Mouse (Mus musculus) embryonic facial prominence, embryonic 13.5 days (tissue): ENCODE measurements around the gene Katna1. TPM values are rescaled to one million over a fixed set of nuclear protein-coding genes. Genes with fewer than 3 reads are reported as not detected.
A peak's percentile ranks its signal among the peaks of the same experiment; 100 is the strongest.

Source experiments
- ATAC-seq: fragments of 200-750 bp; cut with Nextera tagmentation; 2 replicates; pipeline ENCODE4 v1.8.0; 2017; ENCODE audit warnings: low read depth; ENCODE audit not compliant: insufficient number of reproducible peaks, insufficient read depth, low FRiP score, low TSS enrichment
- H3K27ac ChIP-seq: fragments of 300-500 bp; sonication (generic); 2 replicates; pipeline ENCODE4 v1.5.1; 2015; ENCODE audit warnings: moderate library complexity, mild to moderate bottlenecking, inconsistent platforms
- H3K27me3 ChIP-seq: fragments of 300-500 bp; sonication (generic); 2 replicates; pipeline ENCODE4 v1.6.1; 2015; ENCODE audit warnings: mild to moderate bottlenecking, inconsistent platforms
- H3K36me3 ChIP-seq: fragments of 300-500 bp; sonication (generic); 2 replicates; pipeline ENCODE4 v1.6.1; 2015; ENCODE audit warnings: mild to moderate bottlenecking, inconsistent platforms
- H3K4me1 ChIP-seq: fragments of 300-500 bp; sonication (generic); 2 replicates; pipeline ENCODE4 v1.6.1; 2015; ENCODE audit warnings: inconsistent platforms
- H3K4me2 ChIP-seq: fragments of 300-500 bp; sonication (generic); 2 replicates; pipeline ENCODE4 v1.6.1; 2015; ENCODE audit warnings: moderate library complexity, mild to moderate bottlenecking, inconsistent platforms
- H3K4me3 ChIP-seq: fragments of 300-500 bp; sonication (generic); 2 replicates; pipeline ENCODE4 v1.5.1; 2015; ENCODE audit warnings: mild to moderate bottlenecking, inconsistent platforms
- H3K9ac ChIP-seq: fragments of 300-500 bp; sonication (generic); 2 replicates; pipeline ENCODE4 v1.6.1; 2015; ENCODE audit warnings: mild to moderate bottlenecking, inconsistent platforms
- H3K9me3 ChIP-seq: fragments of 300-500 bp; sonication (generic); 2 replicates; pipeline ENCODE4 v1.6.1; 2016; ENCODE audit warnings: inconsistent platforms
- WGBS: fragments of 180-500 bp; shearing (Covaris S2); methylation state at CpG from one replicate; pipeline ENCODE4 v1.1.7; 2015; ENCODE audit warnings: mixed read lengths; 5-methylcytosine and 5-hydroxymethylcytosine counted together
- polyA plus RNA-seq: library from polyadenylated mRNA; unstranded; fragments of >200 nt; fragmentation: Nextera tagmentation; extraction: Ambion mirVana; gene quantifications from 2 replicates; pipeline ENCODE4 v1.2.1, GENCODE M21; 2015

Gene Katna1
- 62.4 and 66.4 TPM in 2 replicates for polyA plus RNA-seq

DNA sequence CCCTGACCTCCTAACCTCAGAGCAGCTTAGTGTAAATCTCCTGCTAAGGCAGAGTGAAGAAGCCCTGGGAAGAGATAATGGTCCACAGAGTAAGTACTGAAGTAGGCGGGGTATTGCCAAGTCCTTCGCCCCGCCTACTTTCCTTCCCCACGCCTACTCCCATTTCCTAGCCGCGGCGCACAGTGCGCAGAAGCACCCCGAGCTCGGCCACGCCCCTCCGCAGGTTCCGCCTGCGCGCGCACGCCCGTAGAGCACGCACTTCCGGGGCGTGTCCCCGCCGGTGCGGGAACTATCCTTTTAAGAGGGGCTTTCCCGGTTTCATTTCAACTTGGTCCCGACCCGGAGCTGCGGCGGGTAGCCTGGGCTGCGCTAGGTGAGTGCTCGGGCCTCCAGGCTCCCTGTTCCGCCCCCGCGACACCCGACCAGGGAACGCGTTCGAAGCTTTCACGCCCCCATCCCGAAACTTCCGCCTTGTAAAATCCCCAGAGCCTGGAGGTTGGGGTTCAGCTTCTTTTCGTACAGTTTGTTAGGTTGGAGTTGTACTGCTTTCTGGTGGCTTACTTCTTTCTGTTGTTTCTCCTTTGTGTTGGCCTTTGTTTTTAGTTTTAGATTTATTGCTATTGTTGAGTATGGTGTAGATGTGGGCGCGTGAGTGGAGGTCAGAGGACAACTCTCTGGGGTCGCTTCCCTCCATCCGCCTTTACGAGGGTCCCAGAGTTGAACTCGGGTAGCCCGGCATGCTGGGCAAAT lies at the start of gene Katna1:
Katna1 (plus strand) TSS at position 250 of the 750 bp plus-strand sequence.
- peak within 1 kb of the TSS; percentile 81 for H3K27ac ChIP-seq
- H3K27me3 ChIP-seq, result no peaks in the 10 kb centered on the region
- no peaks in the 10 kb centered on the region for H3K36me3 ChIP-seq
- peaks cover 7% of the 10 kb centered on the region for H3K4me1 ChIP-seq
- H3K4me2 ChIP-seq, result peak within 1 kb of the TSS; percentile 81
- peak within 1 kb of the TSS; percentile 85 for H3K9ac ChIP-seq
- under 1% methylated on average over 49 of the region's 49 CpGs for WGBS
- H3K4me3 ChIP-seq, result peak within 1 kb of the TSS; percentile 82
- H3K9me3 ChIP-seq, result no peaks in the 10 kb centered on the region
- peak; percentile 97 for ATAC-seq

DNA sequence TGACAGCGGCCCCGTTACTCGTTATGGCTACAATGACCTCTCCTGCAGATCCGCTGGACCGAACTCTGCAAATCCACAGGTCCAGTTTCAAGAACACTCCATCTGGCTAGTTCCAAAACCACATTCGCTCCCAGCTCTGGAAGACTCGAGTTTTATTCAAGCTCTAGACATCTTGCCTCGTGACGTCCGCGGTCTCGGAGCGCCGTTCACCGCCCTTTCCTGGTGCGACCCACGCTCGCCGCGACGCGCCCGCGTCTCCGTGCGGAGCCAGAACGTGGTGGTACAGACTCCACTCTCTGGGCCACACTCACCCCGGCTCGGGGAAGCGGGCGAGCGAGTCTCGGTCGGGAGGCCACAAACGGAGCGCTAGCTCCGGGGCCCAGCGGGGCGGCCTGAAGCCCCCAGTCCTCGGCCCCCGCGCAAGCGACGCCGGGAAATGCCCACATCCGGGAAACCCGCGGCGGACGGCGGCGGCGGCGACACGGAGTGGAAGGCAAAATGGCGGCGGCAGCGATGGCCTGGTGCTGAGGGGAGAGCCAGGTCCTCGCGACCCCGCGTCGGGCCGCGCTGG lies 45.0 kb upstream of the Katna1 start, which contains the start of the genes Pcmt1 and Lats1:
Pcmt1 (minus strand) TSS at position 406 of the 571 bp plus-strand sequence.
Lats1 (plus strand) TSS at position 484 of the 571 bp plus-strand sequence.
- under 1% methylated on average over 60 of the region's 65 CpGs for WGBS
- Histone ChIP-seq H3K9me3 (no peaks in the 10 kb centered on the region), H3K4me3 (peak within 1 kb of the TSS; percentile 99), H3K9ac (peak within 1 kb of the TSS; percentile 100), H3K4me1 (peaks cover 32% of the 10 kb centered on the region), H3K27ac (peak within 1 kb of the TSS; percentile 96), H3K27me3 (no peaks in the 10 kb centered on the region), H3K36me3 (peaks cover 35% of the 10 kb centered on the region), H3K4me2 (peak within 1 kb of the TSS; percentile 68)
- peak; percentile 82 for ATAC-seq

GRCm38 (mm10) chr10:7681343-7682025 lies 44.3 kb upstream of the Katna1 start:
- H3K4me2 ChIP-seq, result peak overlapping the region; percentile 68
- under 1% methylated on average over 49 of the region's 64 CpGs for WGBS
- peaks cover 29% of the 10 kb centered on the region for H3K36me3 ChIP-seq
- ATAC-seq, result peak; percentile 82
- peaks cover 32% of the 10 kb centered on the region for H3K4me1 ChIP-seq
- no peaks in the 10 kb centered on the region for H3K27me3 ChIP-seq
- peak overlapping the region; percentile 99 for H3K4me3 ChIP-seq
- no peaks in the 10 kb centered on the region for H3K9me3 ChIP-seq
- peak overlapping the region; percentile 96 for H3K27ac ChIP-seq
- peak overlapping the region; percentile 100 for H3K9ac ChIP-seq

DNA sequence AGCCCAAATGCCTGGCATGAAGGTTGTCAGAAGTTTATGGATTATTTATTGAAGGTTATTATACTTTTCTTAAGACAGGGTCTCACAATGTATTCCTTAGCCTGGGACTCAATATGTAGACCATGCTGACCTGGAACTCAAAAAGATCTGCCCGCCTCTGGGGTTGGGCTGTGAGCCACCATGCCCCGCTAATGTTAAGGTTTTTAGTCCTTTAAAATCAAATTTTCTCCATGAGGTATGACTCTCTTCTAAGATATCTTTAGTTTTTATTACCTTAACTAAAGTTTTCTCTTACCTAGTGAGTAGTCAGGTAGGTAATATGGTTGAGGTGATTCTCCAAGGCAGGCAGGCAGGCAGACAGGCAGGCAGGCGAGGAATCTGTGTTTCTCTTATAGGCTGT lies 43.6 kb upstream of the Katna1 start:
- Histone ChIP-seq H3K4me2 (peak overlapping the region; percentile 68), H3K9ac (peak overlapping the region; percentile 100), H3K36me3 (peaks cover 25% of the 10 kb centered on the region), H3K27me3 (no peaks in the 10 kb centered on the region), H3K4me3 (peak overlapping the region; percentile 99), H3K9me3 (no peaks in the 10 kb centered on the region), H3K27ac (0 out of 2 replicates have a peak overlapping the region, but pooled peaks have one; percentile 96), H3K4me1 (peaks cover 32% of the 10 kb centered on the region)
- ATAC-seq, result no peak
- 55% methylated on average over 3 of the region's 3 CpGs for WGBS

GRCm38 (mm10) chr10:7686902-7687301 lies 38.9 kb upstream of the Katna1 start:
- Histone ChIP-seq H3K9me3 (no peaks in the 10 kb centered on the region), H3K4me1 (peaks cover 20% of the 10 kb centered on the region), H3K9ac (no peak overlapping the region), H3K27ac (no peak overlapping the region), H3K36me3 (peaks cover 12% of the 10 kb centered on the region), H3K4me2 (no peak overlapping the region), H3K4me3 (no peak overlapping the region), H3K27me3 (no peaks in the 10 kb centered on the region)
- no peak for ATAC-seq
- WGBS, result 94% methylated on average over 6 of the region's 6 CpGs

GRCm38 (mm10) chr10:7695286-7695685 lies 30.5 kb upstream of the Katna1 start:
- H3K4me3 ChIP-seq, result no peak overlapping the region
- H3K9me3 ChIP-seq, result no peaks in the 10 kb centered on the region
- H3K9ac ChIP-seq, result no peak overlapping the region
- no peaks in the 10 kb centered on the region for H3K27me3 ChIP-seq
- no peak for ATAC-seq
- H3K4me2 ChIP-seq, result no peak overlapping the region
- H3K4me1 ChIP-seq, result no peaks in the 10 kb centered on the region
- H3K27ac ChIP-seq, result no peak overlapping the region
- peaks cover 82% of the 10 kb centered on the region for H3K36me3 ChIP-seq

DNA sequence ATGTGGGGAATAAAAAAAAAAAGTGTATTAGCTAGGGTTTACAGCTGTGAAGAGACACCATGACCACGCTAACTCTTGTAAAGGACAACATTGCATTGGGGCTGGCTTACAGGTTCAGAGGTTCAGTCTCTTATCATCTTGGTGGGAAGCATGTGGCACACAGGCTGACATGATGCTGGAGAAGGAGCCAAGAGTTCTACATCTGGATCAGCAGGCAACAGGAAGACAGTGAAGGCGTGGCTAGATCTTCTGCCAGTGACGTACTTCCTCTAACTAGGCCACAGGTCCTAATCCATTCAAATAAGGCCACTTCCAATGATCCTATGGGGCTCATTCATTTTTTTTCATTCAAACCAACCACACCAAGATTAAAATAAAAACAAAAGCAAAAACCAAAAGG lies 25.7 kb upstream of the Katna1 start:
- Histone ChIP-seq H3K4me3 (no peak overlapping the region), H3K27me3 (no peaks in the 10 kb centered on the region), H3K9me3 (no peaks in the 10 kb centered on the region), H3K27ac (no peak overlapping the region), H3K36me3 (peaks cover 90% of the 10 kb centered on the region), H3K4me2 (no peak overlapping the region), H3K9ac (no peak overlapping the region), H3K4me1 (no peaks in the 10 kb centered on the region)
- WGBS, result 88% methylated on average over 3 of the region's 3 CpGs
- no peak for ATAC-seq

- ATAC-seq, result no peak
- H3K4me2 ChIP-seq, result no peak overlapping the region
- H3K4me3 ChIP-seq, result no peak overlapping the region
- peaks cover 88% of the 10 kb centered on the region for H3K36me3 ChIP-seq
- H3K27me3 ChIP-seq, result no peaks in the 10 kb centered on the region
- H3K4me1 ChIP-seq, result no peaks in the 10 kb centered on the region
- 98% methylated on average over 6 of the region's 6 CpGs for WGBS
- H3K27ac ChIP-seq, result no peak overlapping the region
- H3K9ac ChIP-seq, result no peak overlapping the region
- no peaks in the 10 kb centered on the region for H3K9me3 ChIP-seq
Observed at GRCm38 (mm10) chr10:7702586-7702985, 23.2 kb upstream of the Katna1 start.

- WGBS, result 92% methylated on average over 5 of the region's 5 CpGs
Observed at GRCm38 (mm10) chr10:7710121-7710520, 15.7 kb upstream of the Katna1 start.

GRCm38 (mm10) chr10:7712506-7712905 lies 13.3 kb upstream of the Katna1 start:
- WGBS, result 94% methylated on average over 13 of the region's 13 CpGs

More at GRCm38 (mm10) chr10:7710121-7710520, 15.7 kb upstream of the Katna1 start:
- Histone ChIP-seq H3K4me1 (no peaks in the 10 kb centered on the region), H3K36me3 (peaks cover 80% of the 10 kb centered on the region), H3K27ac (no peak overlapping the region), H3K9ac (no peak overlapping the region), H3K4me2 (no peak overlapping the region), H3K27me3 (no peaks in the 10 kb centered on the region), H3K9me3 (no peaks in the 10 kb centered on the region), H3K4me3 (no peak overlapping the region)
- ATAC-seq, result no peak

GRCm38 (mm10) chr10:7715056-7715455 lies 10.7 kb upstream of the Katna1 start:
- Histone ChIP-seq H3K9me3 (no peaks in the 10 kb centered on the region), H3K27ac (no peak overlapping the region), H3K36me3 (peaks cover 49% of the 10 kb centered on the region), H3K27me3 (no peaks in the 10 kb centered on the region), H3K9ac (no peak overlapping the region), H3K4me1 (no peaks in the 10 kb centered on the region), H3K4me3 (no peak overlapping the region), H3K4me2 (no peak overlapping the region)
- 81% methylated on average over 7 of the region's 7 CpGs for WGBS
- ATAC-seq, result no peak

More at GRCm38 (mm10) chr10:7712506-7712905, 13.3 kb upstream of the Katna1 start:
- ATAC-seq, result no peak
- Histone ChIP-seq H3K9me3 (no peaks in the 10 kb centered on the region), H3K27me3 (no peaks in the 10 kb centered on the region), H3K36me3 (peaks cover 70% of the 10 kb centered on the region), H3K27ac (no peak overlapping the region), H3K4me3 (no peak overlapping the region), H3K9ac (no peak overlapping the region), H3K4me2 (no peak overlapping the region), H3K4me1 (no peaks in the 10 kb centered on the region)
